Mouse (Mus musculus) brown adipose tissue, adult 24 weeks (tissue): ENCODE results near the gene Fis1. TPM values are rescaled to one million over a fixed set of nuclear protein-coding genes. Genes with fewer than 3 reads are reported as not detected.
A peak's percentile ranks its signal among the peaks of the same experiment; 100 is the strongest.

Experiments
- H3K27ac ChIP-seq: fragments of 200-500 bp; replicated peaks from 2 replicates; pipeline ENCODE4 v1.5.1; 2012; ENCODE audit warnings: low read depth, mild to moderate bottlenecking, low read length
- H3K4me1 ChIP-seq: fragments of 200-500 bp; 2 replicates; pipeline ENCODE4 v1.6.1; 2012; ENCODE audit warnings: low read length, mixed read lengths; ENCODE audit not compliant: control insufficient read depth, insufficient read depth, insufficient read length
- H3K4me3 ChIP-seq: fragments of 200-500 bp; 2 replicates; pipeline ENCODE4 v1.5.1; 2012; ENCODE audit warnings: low read depth, mild to moderate bottlenecking, low read length, moderate library complexity; ENCODE audit not compliant: insufficient read depth
- polyA plus RNA-seq: library from polyadenylated mRNA; stranded (reverse); fragments of >200 nt; gene quantifications from 2 replicates; pipeline ENCODE4 v1.2.4, GENCODE M21; 2012; ENCODE audit not compliant: missing spikeins, insufficient read depth, insufficient read length

The Fis1 gene
- polyA plus RNA-seq, 1 experiment: 128 TPM

DNA sequence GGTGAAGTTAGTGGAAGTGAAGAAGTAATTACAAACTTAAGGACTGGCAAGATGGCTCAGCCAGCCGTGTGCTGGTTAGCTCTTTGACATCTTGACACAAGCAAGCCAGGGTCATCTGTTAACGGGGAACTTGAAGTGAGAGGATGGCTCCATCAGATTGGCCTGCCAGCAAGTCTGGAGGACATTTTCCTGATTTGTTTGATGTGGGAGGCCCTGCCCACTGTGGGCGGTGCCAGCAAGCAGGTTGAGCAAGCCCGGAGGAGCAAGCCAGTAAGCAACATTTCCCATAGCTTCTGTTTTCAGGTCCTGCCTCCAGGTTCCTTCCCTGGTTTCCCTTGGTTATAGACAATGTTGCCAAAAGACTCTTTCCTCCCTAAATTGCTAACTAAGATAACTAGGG lies 2.5 kb downstream of the Fis1 start:
- Histone ChIP-seq H3K4me3 (no peak overlapping the region), H3K27ac (no peak overlapping the region), H3K4me1 (peaks cover 8% of the 10 kb centered on the region)

DNA sequence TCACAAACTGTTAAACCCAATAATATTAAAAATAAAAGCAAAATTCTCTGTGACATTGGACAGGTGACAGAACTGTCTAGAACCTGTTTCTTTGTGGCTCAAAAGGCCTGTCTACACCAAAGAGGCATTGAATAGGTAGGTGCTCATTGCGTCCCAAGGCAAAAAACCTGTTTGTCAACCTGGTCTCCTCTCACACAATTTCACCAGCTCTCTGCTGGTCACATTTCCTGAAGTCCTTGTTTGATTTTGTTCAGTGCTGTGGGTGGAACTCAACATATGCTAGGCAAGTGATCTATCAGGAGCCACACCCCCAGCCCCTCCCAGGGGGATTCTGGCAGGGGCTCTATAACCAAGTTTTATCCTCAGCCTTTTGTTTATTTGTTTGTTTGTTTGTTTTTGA lies 4.2 kb downstream of the Fis1 start:
- peaks cover 8% of the 10 kb centered on the region for H3K4me1 ChIP-seq
- no peak overlapping the region for H3K27ac ChIP-seq
- H3K4me3 ChIP-seq: no peak overlapping the region

DNA sequence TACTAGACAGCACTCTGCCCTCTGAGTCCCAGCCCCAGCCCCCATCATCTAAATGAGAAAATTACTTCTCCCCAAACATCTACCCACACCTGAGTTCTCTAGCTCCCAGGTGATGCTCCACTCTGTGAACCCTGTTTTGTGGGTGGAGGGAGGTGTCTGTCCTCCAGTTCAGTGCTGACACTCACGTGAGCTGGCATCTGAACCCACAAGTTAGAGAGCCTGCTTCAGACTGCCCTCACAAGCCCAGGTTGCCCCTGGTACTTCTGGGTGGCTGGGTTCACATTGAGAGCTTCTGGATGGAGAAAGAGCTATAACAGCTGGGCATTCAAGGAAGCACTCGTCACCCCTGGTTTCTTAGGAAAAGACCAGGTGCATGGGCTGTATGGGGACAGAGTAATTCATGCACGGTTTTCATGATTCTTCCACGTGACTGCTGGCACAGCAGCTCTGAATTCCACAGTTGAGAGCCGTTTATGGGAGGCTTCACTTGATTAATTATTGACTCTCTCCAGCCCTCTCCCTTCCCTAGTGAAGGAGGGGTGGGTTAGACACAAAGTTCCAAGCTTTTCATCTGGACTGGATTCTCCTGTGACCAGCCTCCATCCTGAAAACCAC lies 6.0 kb downstream of the Fis1 start:
- Histone ChIP-seq H3K27ac (no peak overlapping the region), H3K4me1 (peaks cover 7% of the 10 kb centered on the region), H3K4me3 (no peak overlapping the region)

DNA sequence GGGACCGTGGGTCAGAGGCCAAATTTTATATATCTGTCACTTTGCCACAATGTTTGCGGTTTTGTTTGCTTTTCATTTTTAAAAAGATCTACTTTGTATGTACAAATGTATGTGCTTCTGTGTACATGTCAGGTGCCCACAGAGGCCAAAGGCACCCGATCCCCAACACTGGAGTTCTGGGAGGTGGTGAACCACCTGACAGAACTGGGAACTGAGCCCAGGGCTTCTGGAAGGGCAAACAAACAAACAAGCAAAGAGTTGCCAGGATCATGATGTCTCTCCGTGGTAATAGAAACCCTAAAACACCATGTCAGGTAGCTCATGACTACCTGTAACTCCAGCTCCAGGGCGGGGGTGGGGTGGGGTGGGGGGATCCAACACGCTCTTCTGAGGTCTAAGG lies 7.0 kb downstream of the Fis1 start:
- peaks cover 6% of the 10 kb centered on the region for H3K4me1 ChIP-seq
- H3K27ac ChIP-seq: no peak overlapping the region
- H3K4me3 ChIP-seq: no peak overlapping the region

DNA sequence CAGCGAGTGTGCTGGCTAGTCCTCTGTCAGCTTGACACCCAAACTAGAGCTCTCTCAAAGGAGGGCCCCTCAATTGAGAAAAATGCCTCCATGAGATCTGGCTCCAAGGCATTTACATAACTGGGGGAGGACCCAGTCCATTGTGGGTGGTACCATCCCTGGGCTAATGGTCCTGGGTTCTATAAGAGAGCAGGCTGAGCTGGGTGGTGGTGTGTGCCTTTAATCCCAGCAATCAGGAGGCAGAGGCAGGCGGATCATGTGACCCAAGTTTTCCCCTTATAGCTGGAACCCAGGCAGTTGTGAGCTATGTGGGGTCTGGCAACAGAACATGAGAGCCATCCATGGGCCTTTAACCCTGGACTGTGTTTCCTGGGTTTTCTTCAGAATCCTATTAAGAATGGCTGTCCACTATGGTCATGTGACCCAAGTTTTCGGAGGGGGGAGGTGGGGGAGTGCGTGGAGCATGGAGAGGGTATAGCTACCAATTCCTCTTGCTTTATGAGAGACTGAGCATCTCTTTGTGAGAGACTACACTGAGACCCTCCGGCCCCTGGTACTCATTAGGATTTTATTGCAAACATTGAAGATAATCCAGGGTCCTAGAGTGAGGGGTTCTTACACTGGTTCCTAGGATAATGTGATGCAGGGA lies 8.4 kb downstream of the Fis1 start:
- Histone ChIP-seq H3K27ac (0 out of 2 replicates have a peak overlapping the region, but pooled peaks have one; percentile 19), H3K4me3 (peak overlapping the region; percentile 89), H3K4me1 (peaks cover 3% of the 10 kb centered on the region; the same call in 1 of the 2 replicates)

DNA sequence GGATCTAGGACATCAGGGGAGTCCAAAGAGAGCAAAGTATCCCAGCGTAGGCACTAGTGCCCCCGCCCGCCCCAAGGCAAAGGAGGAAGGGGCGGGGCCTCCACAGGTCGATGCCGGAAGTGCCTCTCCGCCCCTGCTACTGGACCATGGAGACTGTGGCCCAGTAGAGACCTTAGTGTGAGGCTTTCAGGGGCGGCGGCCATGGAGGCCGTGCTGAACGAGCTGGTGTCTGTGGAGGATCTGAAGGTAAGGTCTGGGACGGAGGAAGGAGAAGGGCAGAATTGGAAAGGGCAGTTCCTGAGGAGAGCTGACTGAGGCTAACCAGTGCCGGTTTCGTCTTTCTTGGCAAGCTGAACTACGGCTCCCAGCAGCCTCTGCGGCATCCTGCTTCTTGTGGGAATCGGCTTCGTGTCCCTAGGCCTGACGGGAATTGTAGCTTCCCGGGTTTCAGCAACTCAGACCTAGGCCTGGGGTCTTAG lies 8.9 kb downstream of the Fis1 start:
- H3K4me1 ChIP-seq: peaks cover 6% of the 10 kb centered on the region
- H3K4me3 ChIP-seq: peak overlapping the region; percentile 89
- H3K27ac ChIP-seq: peak overlapping the region; percentile 98

DNA sequence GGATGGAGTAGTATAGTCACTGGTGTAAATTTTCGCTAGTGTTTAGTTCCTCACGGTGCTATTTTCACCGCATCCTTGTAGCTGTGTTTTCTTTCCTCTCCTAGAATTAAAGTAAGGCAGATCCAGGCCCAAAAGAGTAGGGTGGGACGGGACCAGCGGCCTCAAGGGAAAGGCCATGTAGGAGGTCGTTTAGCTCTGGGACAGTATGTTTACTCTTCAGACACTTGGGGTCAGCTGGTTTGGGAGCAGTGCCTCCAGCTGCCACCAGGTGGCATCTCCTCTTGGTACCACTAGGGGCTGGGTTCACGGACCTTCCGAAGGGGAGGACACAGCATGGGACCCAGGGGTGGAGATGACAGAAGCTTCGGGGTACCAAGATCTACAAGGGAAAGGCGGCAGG lies 9.4 kb downstream of the Fis1 start:
- peak overlapping the region; percentile 89 for H3K4me3 ChIP-seq
- peaks cover 10% of the 10 kb centered on the region for H3K4me1 ChIP-seq
- H3K27ac ChIP-seq: peak overlapping the region; percentile 88

DNA sequence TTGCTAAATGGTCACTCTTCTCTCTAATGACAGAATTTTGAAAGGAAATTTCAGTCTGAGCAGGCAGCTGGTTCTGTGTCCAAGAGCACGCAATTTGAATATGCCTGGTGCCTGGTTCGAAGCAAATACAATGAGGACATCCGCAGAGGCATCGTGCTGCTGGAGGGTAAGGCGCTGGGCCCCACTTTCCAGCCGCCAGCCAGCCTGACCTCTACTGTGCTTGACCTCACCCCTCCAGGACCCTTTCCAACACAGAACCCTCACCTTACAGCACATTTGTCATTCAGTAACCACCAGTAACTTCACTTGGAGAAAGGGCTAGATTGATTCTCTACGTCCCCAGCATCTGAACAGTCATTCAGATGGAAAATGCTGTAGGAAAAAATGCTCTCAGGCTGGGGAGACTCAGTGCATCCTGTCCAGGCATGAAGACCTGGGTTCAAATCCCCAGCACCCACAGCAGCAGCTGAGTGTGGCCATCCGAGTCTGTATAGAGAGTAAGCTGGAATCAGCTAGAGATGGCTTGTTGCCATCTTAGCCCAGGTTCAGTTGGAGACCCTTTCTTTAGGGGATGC lies 10.0 kb downstream of the Fis1 start:
- Histone ChIP-seq H3K4me3 (no peak overlapping the region), H3K4me1 (peaks cover 10% of the 10 kb centered on the region), H3K27ac (no peak overlapping the region; the same call in 1 of the 2 replicates)

DNA sequence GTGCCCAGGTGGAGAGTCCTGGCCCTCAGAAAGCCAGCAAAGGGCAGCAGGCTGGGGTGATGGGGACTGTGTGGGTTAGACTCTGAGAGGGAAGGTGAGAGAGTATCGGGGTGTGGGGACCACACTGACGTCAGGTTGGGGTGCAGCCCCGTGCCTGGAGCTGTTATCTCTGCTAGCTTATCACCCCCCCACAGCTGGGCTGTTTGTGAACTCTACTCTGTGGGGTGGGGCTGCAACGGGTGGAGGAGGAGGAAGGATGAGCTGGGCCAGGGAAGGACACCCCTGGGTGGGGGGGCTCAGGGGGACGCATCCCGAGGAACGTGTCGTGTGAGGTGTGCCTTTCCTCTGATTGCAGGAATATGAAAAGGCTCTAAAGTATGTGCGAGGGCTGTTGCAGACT lies 12.1 kb downstream of the Fis1 start:
- Histone ChIP-seq H3K27ac (peak overlapping the region; percentile 86), H3K4me3 (0 out of 2 replicates have a peak overlapping the region, but pooled peaks have one; percentile 23), H3K4me1 (peaks cover 10% of the 10 kb centered on the region)

DNA sequence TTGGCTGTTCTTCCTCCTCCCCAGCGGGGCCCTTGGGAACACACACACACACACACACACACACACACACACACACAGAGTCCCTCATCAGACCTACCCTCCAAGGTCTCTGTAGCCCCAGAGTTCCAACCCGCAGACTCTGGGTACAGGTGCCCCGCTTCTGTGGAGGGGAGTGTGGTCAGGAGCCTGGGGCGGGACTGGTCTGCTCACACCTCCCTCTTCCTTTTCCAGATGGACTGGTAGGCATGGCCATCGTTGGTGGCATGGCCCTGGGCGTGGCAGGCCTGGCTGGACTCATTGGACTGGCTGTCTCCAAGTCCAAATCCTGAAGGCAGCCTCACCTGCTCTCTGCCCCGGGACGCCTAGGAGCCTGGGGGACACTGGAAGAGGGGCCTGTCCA lies 12.6 kb downstream of the Fis1 start:
- peak overlapping the region; percentile 86 for H3K27ac ChIP-seq

DNA sequence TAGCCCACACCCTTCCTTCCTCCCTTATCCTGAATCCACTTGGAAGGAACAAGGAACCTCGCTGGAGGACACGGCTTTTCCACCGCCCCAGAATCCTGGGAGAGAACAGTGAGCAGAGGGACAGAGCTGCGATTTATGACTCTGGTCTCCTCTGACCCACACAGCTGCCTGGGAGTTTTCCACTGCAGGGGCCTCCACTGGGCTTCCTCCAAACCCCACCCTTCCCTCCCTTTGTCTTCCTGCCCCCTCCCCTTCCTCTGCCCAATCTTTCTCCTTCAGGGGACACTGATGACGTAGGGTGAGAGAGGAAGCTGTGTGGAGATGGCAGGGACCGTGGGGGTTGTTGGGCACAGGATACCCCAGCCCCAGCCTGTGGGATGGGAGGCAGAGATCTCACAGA lies 13.3 kb downstream of the Fis1 start, which contains the start of gene Cldn15:
Cldn15 (plus strand) TSS at position 286 of the 400 bp plus-strand sequence.
- peaks cover 10% of the 10 kb centered on the region for H3K4me1 ChIP-seq
- peak within 1 kb of the TSS; percentile 100 for H3K27ac ChIP-seq
- H3K4me3 ChIP-seq: peak within 1 kb of the TSS; percentile 46

More for the DNA sequence above, 12.6 kb downstream of the Fis1 start:
- Histone ChIP-seq H3K4me1 (peaks cover 10% of the 10 kb centered on the region), H3K4me3 (peak overlapping the region; percentile 23)

DNA sequence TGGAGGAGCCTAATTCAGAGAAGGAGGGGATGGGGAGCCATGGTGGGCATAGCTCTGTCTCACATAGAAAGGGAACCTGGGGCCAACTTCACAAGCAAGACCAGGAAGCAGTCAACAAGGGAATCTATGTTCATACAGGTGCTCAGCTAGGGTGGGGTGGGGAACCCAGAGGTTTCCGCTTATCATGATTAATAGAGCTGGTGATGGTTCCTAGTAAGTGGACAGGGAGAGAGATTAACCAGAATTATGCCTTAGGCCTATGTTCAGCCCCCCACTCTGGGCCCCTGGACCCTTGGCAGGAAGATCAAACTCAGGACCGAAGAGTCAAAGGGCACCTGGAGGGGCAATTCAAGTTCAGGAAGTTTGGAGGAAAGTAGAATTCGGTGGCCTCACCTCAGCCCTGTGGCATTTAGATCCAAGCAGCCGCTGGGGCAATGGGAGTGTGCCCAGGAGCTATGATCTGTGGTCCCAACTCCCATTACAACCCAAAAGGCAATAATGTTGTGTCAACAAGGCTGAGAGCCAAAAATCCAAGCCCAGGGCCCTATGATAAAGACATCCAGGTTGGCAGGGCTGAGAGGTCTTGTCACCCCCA lies 13.9 kb downstream of the Fis1 start:
- peak overlapping the region; percentile 46 for H3K4me3 ChIP-seq
- peak overlapping the region; percentile 100 for H3K27ac ChIP-seq
- peaks cover 10% of the 10 kb centered on the region for H3K4me1 ChIP-seq

DNA sequence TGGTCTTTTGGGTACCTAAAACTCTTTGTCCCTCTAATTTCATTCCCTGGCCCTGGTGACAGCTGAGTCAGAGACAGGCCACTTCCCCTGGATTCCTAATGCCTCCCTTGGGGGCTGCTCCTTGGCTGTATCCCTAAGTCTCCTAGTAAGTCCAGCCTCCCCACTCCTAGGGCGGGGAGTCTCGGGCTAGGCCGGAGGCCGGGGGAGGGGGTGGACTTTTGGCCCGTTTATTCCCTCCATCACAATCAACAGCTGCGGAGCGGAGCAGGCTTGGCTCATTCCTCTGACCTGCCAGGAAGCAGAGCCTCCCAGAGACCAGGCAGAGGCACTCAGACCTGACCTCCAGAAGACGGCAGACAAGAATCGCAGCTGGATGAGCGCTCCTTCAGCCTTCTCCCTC lies 14.5 kb downstream of the Fis1 start:
- Histone ChIP-seq H3K4me3 (peak overlapping the region; percentile 69), H3K4me1 (peaks cover 10% of the 10 kb centered on the region), H3K27ac (peak overlapping the region; percentile 100)

DNA sequence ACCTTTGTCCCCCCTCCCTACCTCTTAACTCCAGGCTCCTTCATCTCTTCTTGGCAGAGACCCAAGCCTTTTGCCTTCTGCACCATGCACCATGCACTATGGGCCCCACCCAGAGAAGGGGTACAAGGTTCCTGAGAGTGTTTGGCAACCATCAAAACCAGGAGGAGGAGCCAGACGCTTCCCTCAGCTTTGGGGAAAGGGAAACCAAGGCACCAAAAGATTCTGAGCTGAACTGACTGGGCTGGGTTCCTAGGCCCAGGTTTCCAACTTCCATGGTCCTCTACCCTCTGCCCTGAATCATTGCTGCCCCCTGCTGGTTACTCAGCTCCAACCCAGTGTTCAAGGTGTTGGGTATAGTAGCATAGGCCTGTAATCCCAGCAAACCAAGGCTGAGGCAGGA lies 17.6 kb downstream of the Fis1 start:
- Histone ChIP-seq H3K4me3 (no peak overlapping the region), H3K4me1 (peaks cover 7% of the 10 kb centered on the region), H3K27ac (no peak overlapping the region)

DNA sequence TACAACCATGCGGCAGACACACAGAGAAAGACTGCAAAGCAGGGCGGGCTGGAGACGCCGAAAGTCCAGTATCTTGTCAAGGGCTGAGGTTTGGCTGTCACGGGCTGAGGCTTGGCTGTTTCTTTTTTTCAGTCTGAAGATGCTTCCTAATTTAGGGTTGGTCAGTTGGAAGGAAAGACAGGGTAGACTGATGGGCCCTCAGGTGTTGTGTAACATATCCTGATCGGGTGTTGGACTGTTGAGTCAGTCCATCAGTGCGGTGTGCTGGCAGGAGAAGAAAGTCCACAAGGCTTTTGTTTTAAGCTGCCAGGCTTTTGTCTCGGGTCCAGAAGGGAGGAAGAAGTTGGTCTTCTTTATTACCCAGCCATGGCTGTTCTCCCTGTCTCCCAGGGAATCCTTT lies 20.6 kb downstream of the Fis1 start:
- Histone ChIP-seq H3K4me1 (no peaks in the 10 kb centered on the region), H3K4me3 (no peak overlapping the region), H3K27ac (no peak overlapping the region)
